Mouse (Mus musculus) ES-Bruce4 (cell line): ENCODE data around the gene Map4. TPM values are rescaled to one million over a fixed set of nuclear protein-coding genes. Genes with fewer than 3 reads are reported as not detected.

Source experiments
- H3K27ac ChIP-seq: 2 replicates; pipeline ENCODE4 v1.5.1; 2012; ENCODE audit warnings: low read length, inconsistent platforms; ENCODE audit not compliant: insufficient read depth
- H3K27me3 ChIP-seq: 2 replicates; pipeline ENCODE4 v1.6.1; 2012; ENCODE audit warnings: mild to moderate bottlenecking, low read length, inconsistent platforms; ENCODE audit not compliant: control insufficient read depth, poor library complexity, insufficient read depth, severe bottlenecking
- H3K36me3 ChIP-seq: 2 replicates; pipeline ENCODE4 v1.6.1; 2012; ENCODE audit warnings: inconsistent platforms, mild to moderate bottlenecking, low read length, moderate library complexity; ENCODE audit not compliant: control insufficient read depth, poor library complexity, insufficient read depth, severe bottlenecking
- H3K4me1 ChIP-seq: one replicate; pipeline ENCODE4 v1.8.1; 2011; ENCODE audit warnings: low read length; ENCODE audit not compliant: control insufficient read depth, insufficient read depth
- H3K4me3 ChIP-seq: 2 replicates; pipeline ENCODE4 v1.5.1; 2011; ENCODE audit warnings: low read depth, mild to moderate bottlenecking, low read length
- H3K9ac ChIP-seq: 2 replicates; pipeline ENCODE4 v1.6.1; 2012; ENCODE audit warnings: low read depth, mild to moderate bottlenecking, inconsistent platforms; ENCODE audit not compliant: poor library complexity, severe bottlenecking
- H3K9me3 ChIP-seq: replicated peaks from 2 replicates; pipeline ENCODE4 v1.6.1; 2012; ENCODE audit warnings: mild to moderate bottlenecking, low read length, inconsistent platforms; ENCODE audit not compliant: control insufficient read depth, poor library complexity, insufficient read depth, severe bottlenecking
- CTCF ChIP-seq: IDR thresholded peaks from one replicate; pipeline ENCODE4 v1.8.1; 2011; ENCODE audit warnings: low read depth, low read length
- EP300 ChIP-seq: IDR thresholded peaks from 2 replicates; pipeline ENCODE4 v1.6.1; 2011; ENCODE audit warnings: low read depth, low read length; ENCODE audit not compliant: insufficient read depth
- POLR2A ChIP-seq: IDR thresholded peaks from one replicate; pipeline ENCODE4 v1.8.1; 2011; ENCODE audit warnings: low read length; ENCODE audit not compliant: insufficient read depth
- polyA plus RNA-seq: library from polyadenylated mRNA; stranded (reverse); fragments of >200 nt; gene quantifications from 2 replicates; pipeline ENCODE4 v1.2.4, GENCODE M21; 2011; ENCODE audit warnings: low read depth; ENCODE audit not compliant: missing spikeins, insufficient read depth, insufficient read length

The Map4 gene
- polyA plus RNA-seq, 1 experiment: 161 TPM

- no peak overlapping the region for H3K27ac ChIP-seq
- no peaks in the 10 kb centered on the region for H3K27me3 ChIP-seq
- no peaks in the 10 kb centered on the region for H3K4me1 ChIP-seq
- TF ChIP-seq EP300 (no peak), POLR2A (no peak), CTCF (no peak)
- H3K36me3 ChIP-seq: no peaks in the 10 kb centered on the region
- H3K9ac ChIP-seq: no peak overlapping the region
- H3K4me3 ChIP-seq: no peak overlapping the region
- H3K9me3 ChIP-seq: no peaks in the 10 kb centered on the region
Observed at GRCm38 (mm10) chr9:109989084-109989483, 57.8 kb downstream of the Map4 start.

GRCm38 (mm10) chr9:109997441-109997840 lies 66.2 kb downstream of the Map4 start:
- H3K9ac ChIP-seq: no peak overlapping the region
- no peaks in the 10 kb centered on the region for H3K4me1 ChIP-seq
- no peak for TF ChIP-seq EP300
- TF ChIP-seq POLR2A: no peak
- TF ChIP-seq CTCF: no peak
- no peak overlapping the region for H3K27ac ChIP-seq
- no peaks in the 10 kb centered on the region for H3K36me3 ChIP-seq
- no peaks in the 10 kb centered on the region for H3K27me3 ChIP-seq
- no peak overlapping the region for H3K4me3 ChIP-seq
- H3K9me3 ChIP-seq: no peaks in the 10 kb centered on the region

- no peaks in the 10 kb centered on the region for H3K9me3 ChIP-seq
- H3K4me1 ChIP-seq: no peaks in the 10 kb centered on the region
- no peak overlapping the region for H3K9ac ChIP-seq
- TF ChIP-seq EP300 (no peak), POLR2A (no peak), CTCF (no peak)
- no peaks in the 10 kb centered on the region for H3K36me3 ChIP-seq
- no peak overlapping the region for H3K27ac ChIP-seq
- H3K4me3 ChIP-seq: no peak overlapping the region
- no peaks in the 10 kb centered on the region for H3K27me3 ChIP-seq
Observed at GRCm38 (mm10) chr9:110001946-110002345, 70.7 kb downstream of the Map4 start.

- no peaks in the 10 kb centered on the region for H3K4me1 ChIP-seq
- H3K4me3 ChIP-seq: no peak overlapping the region
- no peaks in the 10 kb centered on the region for H3K36me3 ChIP-seq
- no peak for TF ChIP-seq CTCF
- TF ChIP-seq POLR2A: no peak
- TF ChIP-seq EP300: no peak
- H3K9me3 ChIP-seq: no peaks in the 10 kb centered on the region
- peak overlapping the region; percentile 14; the same call in 1 of the 2 replicates for H3K27ac ChIP-seq
- H3K9ac ChIP-seq: no peak overlapping the region
- no peaks in the 10 kb centered on the region for H3K27me3 ChIP-seq
Observed at GRCm38 (mm10) chr9:110002413-110002812, 71.2 kb downstream of the Map4 start.

- TF ChIP-seq POLR2A: no peak
- TF ChIP-seq CTCF: no peak
- no peak for TF ChIP-seq EP300
- Histone ChIP-seq H3K27ac (no peak overlapping the region), H3K4me3 (no peak overlapping the region), H3K4me1 (no peaks in the 10 kb centered on the region), H3K27me3 (no peaks in the 10 kb centered on the region), H3K9ac (no peak overlapping the region), H3K9me3 (no peaks in the 10 kb centered on the region), H3K36me3 (no peaks in the 10 kb centered on the region)
Observed at GRCm38 (mm10) chr9:110019224-110019623, 88.0 kb downstream of the Map4 start.

- Histone ChIP-seq H3K4me3 (no peak overlapping the region), H3K27ac (no peak overlapping the region), H3K27me3 (no peaks in the 10 kb centered on the region), H3K9me3 (no peaks in the 10 kb centered on the region), H3K9ac (no peak overlapping the region), H3K4me1 (no peaks in the 10 kb centered on the region), H3K36me3 (no peaks in the 10 kb centered on the region)
- TF ChIP-seq EP300 (no peak), CTCF (no peak), POLR2A (no peak)
Observed at GRCm38 (mm10) chr9:110020405-110020804, 89.1 kb downstream of the Map4 start.
